Mouse (Mus musculus): Measurements from ENCODE around the gene Gm11562.

DNA sequence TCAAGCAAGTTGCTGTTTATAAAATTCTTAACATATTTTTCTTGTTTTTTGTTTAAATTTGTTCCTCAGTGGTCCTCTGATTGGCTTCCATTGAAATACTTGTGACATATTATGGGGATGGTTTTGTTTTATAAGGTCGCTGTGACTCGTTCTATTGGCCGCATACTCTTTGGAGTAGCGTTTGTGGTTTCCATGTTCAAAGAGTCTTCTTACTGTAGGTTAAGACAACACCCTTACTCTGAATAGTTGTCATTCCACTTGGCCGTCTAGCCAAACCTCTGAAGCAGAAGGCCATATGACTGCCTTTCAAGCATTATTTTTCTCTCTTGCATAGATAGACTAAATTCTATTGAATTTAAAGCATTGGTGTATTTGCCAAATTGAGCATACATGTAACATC, 39.2 kb downstream of the Gm11562 start:
- TF ChIP-seq POLR2A (IDR thresholded peaks at IDR 0.05; ENCODE audit: control insufficient read depth, extremely low read depth, insufficient read depth, low read length, poor library complexity), result no peak
- TF ChIP-seq CTCF (IDR thresholded peaks at IDR 0.05; ENCODE audit: borderline replicate concordance, control insufficient read depth, extremely low read depth, insufficient read depth, low read length, poor library complexity), result no peak

All from thymus, adult 2 months (tissue).